Mouse (Mus musculus) ES-E14 (cell line): ENCODE measurements at regions not wholly inside any gene's neighbourhood (a gene's known extent, or its start where the extent isn't known, plus 50 kb on each side); places are given as distances from the start of the nearest gene placed in this dataset.

Source experiments
- CHD2 ChIP-seq: IDR thresholded peaks from 2 replicates; pipeline ENCODE4 v1.6.1; 2014; ENCODE audit warnings: mild to moderate bottlenecking, low read depth, low read length, inconsistent platforms
- HCFC1 ChIP-seq: IDR thresholded peaks from 2 replicates; pipeline ENCODE4 v1.6.1; 2012; ENCODE audit warnings: low read length, inconsistent platforms, borderline replicate concordance; ENCODE audit not compliant: insufficient read depth
- MAFK ChIP-seq: IDR thresholded peaks from 2 replicates; pipeline ENCODE4 v1.6.1; 2014; ENCODE audit warnings: mild to moderate bottlenecking, low read depth, low read length, inconsistent platforms; ENCODE audit not compliant: insufficient read depth
- ZC3H11A ChIP-seq: IDR thresholded peaks from 2 replicates; pipeline ENCODE4 v1.6.1; 2012; ENCODE audit warnings: low read depth, mild to moderate bottlenecking, inconsistent platforms, low read length, borderline replicate concordance

DNA sequence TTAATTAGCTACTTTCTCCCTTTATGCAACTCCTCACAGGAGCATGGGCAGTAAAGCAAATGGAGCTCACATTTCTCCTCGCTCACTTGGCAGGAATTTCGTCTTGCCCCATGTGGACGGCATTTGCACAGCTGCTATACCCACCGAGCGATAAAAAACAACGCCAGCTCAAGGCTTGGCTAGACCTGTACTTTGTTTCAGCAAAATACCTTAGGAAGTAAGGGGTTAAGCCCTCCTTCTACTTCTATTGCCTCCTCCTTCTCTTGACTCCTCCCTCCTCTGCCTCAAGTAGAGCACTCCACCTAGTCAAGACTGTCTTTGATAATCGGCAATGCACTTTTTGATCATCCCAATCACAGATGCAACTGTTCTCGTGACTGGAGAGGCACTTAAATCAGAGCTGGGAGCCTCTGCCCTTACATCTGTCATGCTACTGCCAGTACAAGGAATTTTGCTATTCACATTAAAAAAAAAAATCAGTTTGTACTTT, 168.4 kb downstream of the Enc1 start:
- TF ChIP-seq MAFK = no peak
- TF ChIP-seq HCFC1 = no peak
- no peak for TF ChIP-seq CHD2
- TF ChIP-seq ZC3H11A = no peak
